Mouse (Mus musculus) stomach, postnatal 0 days (tissue): ENCODE measurements around the gene Ehhadh.

Experiments
- CTCF ChIP-seq: IDR thresholded peaks from 2 replicates; pipeline ENCODE4 v1.5.1; 2016; ENCODE audit warnings: antibody characterized with exemption, low read depth, mild to moderate bottlenecking, moderate library complexity
- EP300 ChIP-seq: optimal IDR thresholded peaks from 2 replicates; pipeline ENCODE3; 2016; ENCODE audit warnings: antibody characterized with exemption

DNA sequence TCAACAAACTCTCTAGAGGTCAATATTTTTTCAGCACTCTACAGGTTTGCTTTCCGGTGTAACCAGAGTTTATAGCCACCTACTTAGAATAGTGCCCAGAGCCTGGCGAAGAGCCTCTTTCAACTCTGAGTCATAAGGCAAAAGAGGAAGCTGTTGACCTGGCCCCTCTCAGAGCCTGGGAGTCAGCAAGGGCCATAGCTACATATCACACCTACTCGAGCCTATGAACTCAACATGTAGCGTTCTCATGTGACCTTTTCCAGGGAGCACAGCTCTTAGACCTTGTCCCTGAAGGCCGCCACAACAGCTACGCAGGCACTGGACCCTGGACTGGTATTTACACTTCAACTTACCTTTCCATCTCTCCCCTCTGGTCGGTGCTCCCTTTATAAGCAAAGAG lies 67.8 kb downstream of the Ehhadh start:
- TF ChIP-seq CTCF (no peak), EP300 (no peak)
